Mouse (Mus musculus) 416B (cell line): ENCODE measurements around the gene Serpinb1b.
"Not testable (repeated sequence)": the region's sequence is repeated elsewhere in the genome, so short reads cannot be mapped to it uniquely, and the experiment has no call there.

ENCODE experiments used
- DNase-seq: peaks from one replicate; pipeline ENCODE4 v3.0.0; 2011; ENCODE audit warnings: low read depth

Gene Serpinb1b

GRCm38 (mm10) chr13:33078056-33078705 lies at the start of gene Serpinb1b:
Serpinb1b (plus strand) TSS chr13:33078575.
- DNase-seq: no peak

- DNase-seq: not testable (repeated sequence)
Observed at GRCm38 (mm10) chr13:33029478-33029877, 48.9 kb upstream of the Serpinb1b start.

DNA sequence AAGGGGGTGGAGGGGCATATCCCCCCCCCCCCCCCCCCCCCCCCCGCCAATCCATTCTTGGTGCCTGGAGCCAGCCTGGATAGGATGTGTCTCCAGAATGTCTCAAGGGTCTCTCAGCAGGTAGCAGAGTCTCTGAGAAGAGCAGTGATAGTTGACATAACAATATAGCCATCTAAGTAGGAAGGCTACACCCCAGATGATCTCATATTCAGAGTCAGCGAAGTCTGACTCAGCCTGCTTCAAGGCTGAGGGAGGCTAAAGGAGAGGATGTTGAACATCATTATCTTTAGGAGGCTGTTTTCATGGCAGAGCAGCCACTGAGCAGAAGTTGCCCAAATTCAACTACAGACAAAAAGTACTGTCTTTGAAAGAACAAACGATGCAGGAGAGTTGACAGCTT lies 48.1 kb upstream of the Serpinb1b start:
- DNase-seq: no peak

GRCm38 (mm10) chr13:33035506-33035905 lies 42.9 kb upstream of the Serpinb1b start:
- no peak for DNase-seq

DNA sequence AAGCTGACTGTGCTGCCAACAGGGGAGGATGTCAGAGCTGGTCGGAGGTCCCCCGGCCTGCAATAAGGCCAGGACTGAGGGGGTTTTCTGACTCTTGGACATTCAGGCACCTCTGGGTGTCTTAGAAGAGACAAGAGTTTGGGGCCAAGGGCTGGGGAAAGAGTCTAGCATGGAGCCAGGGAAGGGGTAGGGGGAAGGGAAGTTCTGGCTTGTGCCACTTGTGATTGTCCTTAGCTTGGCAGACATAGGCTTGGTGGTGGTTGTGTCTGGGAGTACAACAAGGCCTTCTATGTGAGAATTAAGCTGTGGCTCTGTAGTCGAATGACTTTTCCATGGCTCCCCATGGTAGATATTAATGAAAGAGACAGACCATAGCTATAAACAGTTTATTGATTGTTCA lies 34.8 kb upstream of the Serpinb1b start:
- no peak for DNase-seq

DNA sequence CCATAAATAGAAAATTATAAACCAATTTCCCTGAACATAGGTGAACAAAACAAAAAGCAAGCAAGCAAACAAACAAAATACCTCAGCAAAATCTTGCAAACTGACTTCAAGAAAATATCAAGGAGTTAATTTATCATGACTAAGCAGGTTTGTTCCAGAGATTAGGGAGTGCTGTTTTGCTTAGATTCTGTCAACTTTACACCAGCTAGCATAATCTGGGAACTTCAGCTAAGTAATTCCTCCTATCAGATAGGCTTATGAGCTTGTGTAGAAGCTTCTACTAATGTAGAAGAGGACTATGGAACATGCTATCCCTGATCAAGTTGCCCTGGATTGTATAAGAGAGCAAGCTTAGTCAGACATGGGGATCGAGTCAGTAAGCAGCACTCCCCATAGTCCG lies 31.1 kb upstream of the Serpinb1b start:
- no peak for DNase-seq

DNA sequence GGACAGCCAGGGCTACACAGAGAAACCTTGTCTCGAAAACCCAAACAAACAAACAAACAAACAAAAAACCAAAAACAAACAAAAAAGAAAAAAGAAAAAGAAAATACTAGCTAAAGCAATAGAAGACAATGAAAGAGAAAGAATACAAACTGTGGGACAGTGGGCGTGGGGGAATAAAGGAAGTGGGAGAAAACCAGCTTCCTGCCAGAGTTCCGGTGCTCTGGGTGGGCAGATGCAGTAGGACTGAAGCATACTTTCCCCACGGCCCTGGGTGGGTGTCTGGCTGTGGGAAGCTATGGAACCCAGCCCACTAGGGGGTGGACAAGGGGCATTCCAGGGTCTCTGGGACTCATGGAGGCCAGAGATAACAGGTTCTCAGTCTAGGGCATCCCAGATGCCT lies 30.2 kb upstream of the Serpinb1b start:
- DNase-seq: peak; percentile 10

- DNase-seq: no peak
Observed at GRCm38 (mm10) chr13:33051697-33052096, 26.7 kb upstream of the Serpinb1b start.

DNA sequence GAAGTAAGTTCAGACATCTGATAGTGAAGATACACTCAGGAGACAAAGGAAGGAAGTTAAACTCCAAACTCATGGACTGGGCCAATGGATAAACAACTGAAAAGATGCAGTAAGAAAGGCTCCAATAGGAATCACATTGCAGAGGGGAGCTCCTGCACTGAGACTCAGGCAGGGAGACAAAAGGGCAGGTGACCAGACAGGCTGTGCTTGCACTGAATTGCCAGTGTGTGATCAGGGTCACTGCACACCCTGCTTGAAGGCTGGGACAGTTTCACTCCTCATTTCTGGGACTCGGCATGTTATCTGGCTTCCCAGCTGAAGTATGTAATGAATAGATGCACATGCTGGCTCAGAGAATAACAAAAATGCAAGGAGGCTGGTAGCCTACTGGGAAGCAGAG lies 15.3 kb upstream of the Serpinb1b start:
- no peak for DNase-seq

DNA sequence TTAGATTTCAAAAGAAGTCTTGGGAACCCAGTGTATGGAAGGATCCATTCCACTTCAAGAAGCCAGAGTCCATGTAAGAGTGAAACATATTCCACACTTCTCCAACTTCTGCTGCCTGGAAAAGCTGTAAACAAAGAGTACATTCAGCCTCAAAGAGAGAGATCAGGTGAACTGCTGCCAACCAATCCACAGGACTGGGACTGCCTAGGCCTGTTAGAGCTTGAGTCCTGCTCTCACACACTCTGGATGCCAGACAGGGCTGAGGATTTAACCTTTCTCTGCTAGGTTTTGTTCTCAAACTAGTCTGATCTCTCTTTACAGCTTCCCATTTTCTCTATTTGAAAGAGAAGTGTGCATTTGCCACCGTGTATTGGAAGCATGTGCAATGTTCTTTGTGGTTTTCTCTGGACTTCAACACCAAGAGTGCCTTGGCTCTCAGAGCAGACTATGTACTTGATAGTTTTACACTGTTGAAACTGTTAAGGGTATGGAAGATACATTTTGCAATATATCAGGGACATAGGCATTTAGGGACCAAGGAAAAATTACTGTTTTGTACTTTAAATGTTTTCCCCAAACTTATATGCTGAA lies 10.9 kb upstream of the Serpinb1b start:
- DNase-seq: no peak

DNA sequence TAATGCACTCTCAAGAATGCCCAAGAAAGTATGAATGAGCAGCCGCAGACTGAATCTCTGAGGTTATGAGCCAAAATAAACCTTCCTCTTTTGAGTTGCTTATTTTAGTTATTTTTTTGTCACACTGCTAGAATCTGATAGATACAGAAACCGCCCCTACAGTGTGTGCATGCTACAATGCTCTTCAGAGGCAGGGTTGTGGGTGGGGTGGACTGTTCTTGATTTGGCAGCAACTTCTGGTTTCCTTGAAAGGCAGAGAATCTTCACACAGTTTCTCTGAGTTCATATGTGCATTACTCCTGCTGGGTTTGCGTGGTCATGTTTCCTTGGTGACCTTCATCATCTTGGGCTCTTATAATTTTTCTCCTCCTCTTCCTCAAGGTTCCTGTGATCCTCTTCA lies 10.2 kb upstream of the Serpinb1b start:
- no peak for DNase-seq

DNA sequence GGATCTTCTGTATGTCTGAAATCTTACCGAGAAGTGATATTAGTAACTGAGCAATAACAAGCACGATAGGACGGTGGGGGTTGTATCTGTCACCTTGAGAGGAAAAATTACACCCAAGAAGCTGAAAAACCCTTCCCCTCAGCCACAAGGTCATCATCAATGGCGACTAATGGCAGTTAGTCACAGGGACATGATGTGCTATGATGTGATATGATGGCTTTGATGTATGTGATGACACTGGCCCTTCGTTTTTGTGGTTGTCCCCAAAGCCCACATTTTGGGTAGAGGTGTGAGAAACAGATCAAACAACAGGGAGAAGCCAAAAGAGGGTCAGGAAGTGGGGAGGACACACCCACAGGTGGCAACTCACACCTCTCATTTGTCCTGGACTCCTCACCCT lies 6.6 kb upstream of the Serpinb1b start:
- no peak for DNase-seq

DNA sequence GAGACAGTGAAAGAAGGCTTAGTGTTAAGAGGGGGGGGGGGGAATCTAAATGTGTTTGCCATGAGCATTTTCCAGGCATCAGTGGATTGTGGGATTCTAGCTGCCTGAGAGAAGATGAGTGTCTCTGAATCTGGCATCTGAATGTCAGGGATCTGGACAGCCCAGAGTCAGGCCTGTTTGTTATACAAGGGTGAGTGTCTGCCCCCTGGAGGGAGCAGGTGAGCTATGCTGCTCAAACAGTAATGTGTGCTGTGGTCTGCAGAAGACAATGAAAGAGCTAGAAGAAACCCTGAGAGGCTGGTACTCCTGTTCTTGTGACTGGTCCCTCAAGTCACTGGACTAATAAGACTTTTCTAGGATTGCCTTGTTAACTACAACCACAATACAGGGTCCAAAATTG lies 4.3 kb upstream of the Serpinb1b start:
- peak; percentile 63 for DNase-seq

DNA sequence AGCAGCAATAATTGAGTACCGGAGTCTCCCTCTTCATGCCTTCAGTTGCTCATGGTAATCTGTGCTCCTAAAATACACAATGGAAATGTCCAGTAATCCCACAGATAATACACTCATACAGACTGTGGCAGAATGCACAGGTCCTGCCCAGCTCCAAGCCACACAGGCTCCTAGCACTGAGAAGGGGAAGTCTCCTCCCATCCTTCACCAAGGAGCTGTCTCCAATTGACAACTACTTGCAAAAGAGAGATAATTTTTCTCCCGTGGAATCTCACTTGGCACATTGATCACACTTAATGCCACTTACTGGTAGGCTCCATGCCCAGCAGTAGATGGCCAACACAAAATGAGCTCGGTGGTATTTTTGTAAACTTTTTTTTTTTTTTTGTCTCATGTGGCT lies 2.1 kb upstream of the Serpinb1b start:
- no peak for DNase-seq

- peak; percentile 50 for DNase-seq
Observed at GRCm38 (mm10) chr13:33077026-33077685, 1.2 kb upstream of the Serpinb1b start.

DNA sequence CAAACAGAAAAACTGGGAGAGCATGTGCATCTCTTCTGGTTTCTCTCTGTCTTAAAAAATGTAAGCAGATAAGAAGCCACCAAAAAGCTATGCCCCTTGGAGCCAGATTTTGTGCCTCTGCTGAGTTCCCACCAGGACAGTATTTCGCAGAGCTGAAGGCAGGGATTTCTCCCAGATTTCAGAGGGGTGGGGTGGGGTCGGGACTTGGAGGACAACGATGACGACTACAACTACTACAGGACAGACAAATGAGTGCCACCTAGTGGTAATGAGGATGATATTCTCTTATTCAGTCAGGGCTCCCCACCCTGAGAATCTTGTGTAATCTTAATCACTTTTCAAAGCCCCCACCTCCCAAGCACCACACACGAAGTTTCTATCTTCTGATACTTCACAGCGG lies 1.0 kb downstream of the Serpinb1b start:
- peak; percentile 55 for DNase-seq

GRCm38 (mm10) chr13:33080356-33080755 lies 2.0 kb downstream of the Serpinb1b start:
- peak; percentile 44 for DNase-seq

DNA sequence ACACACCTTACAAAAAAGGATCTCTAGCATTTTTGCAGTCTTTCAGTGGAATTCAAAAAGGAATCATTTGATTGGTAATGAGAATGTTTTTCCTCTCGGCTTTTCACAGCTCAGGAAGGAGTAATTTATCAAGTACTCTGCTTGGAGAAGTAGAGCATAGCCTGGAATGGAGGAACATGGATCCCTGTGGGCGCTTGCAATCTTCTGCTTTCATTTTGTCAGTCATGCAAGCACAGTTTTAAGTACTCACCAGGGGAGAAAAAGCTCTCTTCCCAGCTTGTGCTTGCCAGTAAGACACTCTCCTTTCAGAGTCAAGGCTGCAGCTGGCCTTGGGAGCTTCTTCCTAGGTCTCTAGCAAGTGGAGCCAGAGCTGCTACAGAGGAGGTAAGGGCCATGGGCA lies 5.5 kb downstream of the Serpinb1b start:
- no peak for DNase-seq

DNA sequence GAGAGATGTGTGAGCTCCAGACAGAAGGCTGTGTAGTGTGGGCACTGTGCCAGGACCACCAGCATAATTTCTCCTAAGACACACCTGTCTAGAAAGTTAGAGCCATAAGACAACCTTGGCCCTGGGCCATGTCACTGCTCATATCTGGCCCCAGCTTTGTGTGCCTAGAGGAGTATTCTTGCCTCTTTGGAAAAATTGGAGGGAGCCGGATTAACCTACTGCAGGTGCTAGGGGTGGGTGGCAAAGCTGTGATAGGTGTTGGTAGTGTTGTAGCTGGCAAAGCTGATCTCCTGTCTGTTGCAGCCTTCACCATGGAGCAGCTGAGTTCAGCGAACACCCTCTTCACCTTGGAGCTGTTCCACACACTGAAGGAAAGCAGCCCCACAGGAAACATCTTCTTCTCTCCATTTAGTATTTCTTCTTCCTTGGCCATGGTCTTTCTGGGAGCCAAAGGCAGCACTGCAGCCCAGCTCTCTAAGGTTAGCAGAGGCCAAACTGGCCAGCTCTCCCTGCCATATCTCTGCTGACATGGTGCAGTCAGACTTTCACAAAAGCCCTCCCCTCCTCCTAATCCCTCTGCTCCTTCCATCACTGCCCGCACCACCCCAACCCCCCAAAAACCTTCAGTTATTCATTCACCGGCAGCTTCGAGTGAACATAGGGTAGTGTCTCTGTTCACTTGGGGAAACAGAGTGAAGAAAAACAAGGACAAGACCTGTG lies 6.8 kb downstream of the Serpinb1b start:
- DNase-seq: no peak

DNA sequence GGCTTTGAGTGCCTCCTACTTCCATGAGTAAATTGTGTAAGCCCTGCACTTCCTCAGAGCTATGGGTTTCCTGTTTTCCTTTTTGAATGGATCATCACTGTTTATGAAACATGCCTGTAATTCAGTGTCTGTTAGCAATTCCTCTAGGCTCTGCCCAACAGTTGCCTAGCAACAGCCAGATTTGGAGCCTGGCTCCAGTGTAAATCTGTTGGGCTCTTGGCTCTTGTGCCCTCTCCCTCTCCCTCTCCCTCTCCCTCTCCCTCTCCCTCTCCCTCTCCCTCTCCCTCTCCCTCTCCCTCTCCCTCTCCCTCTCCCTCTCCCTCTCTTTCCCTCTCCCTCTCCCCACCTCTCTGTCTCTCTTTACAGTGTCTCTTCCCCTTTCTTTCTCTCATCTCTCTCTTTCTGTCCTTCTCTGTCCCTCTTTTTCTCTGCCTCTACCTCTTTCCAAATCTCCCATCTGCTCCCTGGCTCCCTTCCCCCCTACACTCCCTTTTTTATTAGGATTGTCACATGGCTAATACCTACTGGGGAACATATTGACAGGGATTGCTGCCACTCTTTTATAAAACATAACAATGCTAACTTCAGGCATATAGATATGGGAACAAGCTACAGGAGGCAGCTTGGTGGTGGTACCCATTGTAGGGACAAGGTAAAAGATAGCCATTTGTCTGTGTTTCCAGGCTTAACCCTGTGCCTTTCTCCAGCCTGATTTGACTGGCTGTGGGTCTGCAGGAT lies 7.5 kb downstream of the Serpinb1b start:
- DNase-seq: no peak

DNA sequence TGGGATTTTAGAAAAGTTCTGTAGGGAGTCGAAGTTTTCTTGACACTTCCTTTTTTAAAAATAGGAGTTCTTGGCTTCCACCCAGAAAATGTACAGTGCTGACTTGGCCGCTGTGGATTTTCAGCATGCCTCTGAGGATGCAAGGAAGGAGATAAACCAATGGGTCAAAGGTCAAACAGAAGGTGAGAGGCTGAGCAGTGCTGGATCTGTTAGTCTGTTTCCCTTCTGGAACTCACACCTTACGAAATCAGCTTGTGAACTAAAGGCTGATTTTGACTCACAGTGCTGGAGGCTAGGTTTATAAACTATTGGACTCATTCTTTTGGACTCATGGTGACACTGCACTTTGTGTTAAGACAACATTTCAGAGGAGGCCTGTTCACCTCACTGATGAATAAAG lies 11.2 kb downstream of the Serpinb1b start:
- peak; percentile 11 for DNase-seq

DNA sequence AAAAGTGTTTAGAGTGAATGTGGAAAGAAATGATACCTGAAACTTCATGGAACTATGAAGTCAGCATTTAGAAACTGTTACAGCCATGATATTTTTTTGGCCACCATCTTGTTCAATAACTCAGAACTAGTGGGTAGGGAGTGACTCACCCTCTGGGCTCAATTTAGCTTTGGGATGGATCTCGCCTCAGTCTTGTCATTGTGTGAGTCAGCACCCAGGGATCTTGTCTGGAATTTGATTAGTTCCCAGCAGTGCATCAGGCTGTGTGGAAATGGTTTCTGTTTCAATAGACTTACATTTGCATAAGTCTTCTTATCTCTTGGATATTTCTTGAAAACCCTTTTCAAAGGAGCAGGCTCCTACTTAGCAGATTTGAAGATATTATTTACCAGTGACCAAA lies 12.2 kb downstream of the Serpinb1b start:
- DNase-seq: no peak
